Mouse (Mus musculus): ENCODE results near the gene Higd1b. TPM values are rescaled to one million over a fixed set of nuclear protein-coding genes. Genes with fewer than 3 reads are reported as not detected.

Higd1b gene
- polyA plus RNA-seq, 1 experiment: not detected

- Histone ChIP-seq H3K79me2 (ENCODE audit: control insufficient read depth, insufficient read depth) (no peaks in the 10 kb centered on the region), H3K4me3 (ENCODE audit: insufficient read depth, poor library complexity, severe bottlenecking) (no peak overlapping the region), H3K79me3 (ENCODE audit: low read depth) (no peaks in the 10 kb centered on the region), H3K27me3 (ENCODE audit: control insufficient read depth, insufficient read depth, insufficient read length) (no peaks in the 10 kb centered on the region), H3K36me3 (ENCODE audit: control insufficient read depth, insufficient read depth) (no peaks in the 10 kb centered on the region), H3ac (ENCODE audit: control insufficient read depth, insufficient read length, low read depth) (no peak overlapping the region)
- no peak for TF ChIP-seq MYOG (IDR thresholded peaks at IDR 0.05; ENCODE audit: control insufficient read depth, extremely low read depth, insufficient read length)
- no peak for TF ChIP-seq MYOD1 (IDR thresholded peaks at IDR 0.05; ENCODE audit: control insufficient read depth, insufficient read length, low read depth)
- TF ChIP-seq MAX (IDR thresholded peaks at IDR 0.05): no peak
- TF ChIP-seq CTCF (IDR thresholded peaks at IDR 0.05; ENCODE audit: control insufficient read depth, insufficient read depth, insufficient read length): no peak
- TF ChIP-seq FOSL1 (IDR thresholded peaks at IDR 0.05; ENCODE audit: insufficient read depth, low read length, poor library complexity, severe bottlenecking): no peak
- TF ChIP-seq CEBPB (IDR thresholded peaks at IDR 0.05; ENCODE audit: low read depth): no peak
- no peak for TF ChIP-seq USF1 (IDR thresholded peaks at IDR 0.05; ENCODE audit: low read depth)
Measured at GRCm38 (mm10) chr11:102830276-102830675, 5.4 kb upstream of the Higd1b start.

DNA sequence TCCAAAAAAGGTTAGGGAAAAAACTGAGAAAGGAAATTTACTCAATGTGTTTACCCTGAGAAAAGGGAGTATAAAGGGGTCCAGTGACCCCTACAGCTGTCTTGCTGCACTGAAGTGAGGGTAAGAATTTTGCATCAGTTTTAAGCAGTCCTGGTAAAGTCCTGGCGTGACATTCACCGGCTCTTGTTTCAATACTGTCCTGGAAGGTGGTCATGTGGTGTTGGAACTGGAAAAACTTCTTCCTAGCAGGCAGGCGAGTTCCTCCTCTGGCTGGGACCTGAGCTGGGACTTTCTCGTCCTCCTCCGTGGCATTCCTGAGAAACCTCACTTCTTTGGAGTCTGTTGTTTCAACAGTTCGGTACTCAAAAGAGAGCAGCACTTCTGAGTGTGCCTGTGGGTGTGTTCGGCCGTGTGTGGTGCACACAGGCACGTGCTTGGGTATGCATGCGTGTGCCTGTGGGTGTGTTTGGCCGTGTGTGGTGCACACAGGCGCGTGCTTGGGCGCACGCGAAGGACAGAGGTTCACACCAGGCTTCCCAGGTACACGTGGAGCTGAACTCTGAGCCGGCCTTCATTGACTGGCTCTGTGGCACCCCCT is 2.9 kb upstream of the Higd1b start:
- Histone ChIP-seq H3ac (ENCODE audit: control insufficient read depth, insufficient read length, low read depth) (no peak overlapping the region), H3K4me3 (ENCODE audit: insufficient read depth, poor library complexity, severe bottlenecking) (no peak overlapping the region), H3K36me3 (ENCODE audit: control insufficient read depth, insufficient read depth) (peaks cover 18% of the 10 kb centered on the region), H3K27me3 (ENCODE audit: control insufficient read depth, insufficient read depth, insufficient read length) (no peaks in the 10 kb centered on the region), H3K79me3 (ENCODE audit: low read depth) (no peaks in the 10 kb centered on the region), H3K79me2 (ENCODE audit: control insufficient read depth, insufficient read depth) (no peaks in the 10 kb centered on the region)
- no peak for TF ChIP-seq FOSL1 (IDR thresholded peaks at IDR 0.05; ENCODE audit: insufficient read depth, low read length, poor library complexity, severe bottlenecking)
- no peak for TF ChIP-seq MAX (IDR thresholded peaks at IDR 0.05)
- TF ChIP-seq USF1 (IDR thresholded peaks at IDR 0.05; ENCODE audit: low read depth): no peak
- no peak for TF ChIP-seq MYOG (IDR thresholded peaks at IDR 0.05; ENCODE audit: control insufficient read depth, extremely low read depth, insufficient read length)
- TF ChIP-seq MYOD1 (IDR thresholded peaks at IDR 0.05; ENCODE audit: control insufficient read depth, insufficient read length, low read depth): no peak
- no peak for TF ChIP-seq CEBPB (IDR thresholded peaks at IDR 0.05; ENCODE audit: low read depth)

DNA sequence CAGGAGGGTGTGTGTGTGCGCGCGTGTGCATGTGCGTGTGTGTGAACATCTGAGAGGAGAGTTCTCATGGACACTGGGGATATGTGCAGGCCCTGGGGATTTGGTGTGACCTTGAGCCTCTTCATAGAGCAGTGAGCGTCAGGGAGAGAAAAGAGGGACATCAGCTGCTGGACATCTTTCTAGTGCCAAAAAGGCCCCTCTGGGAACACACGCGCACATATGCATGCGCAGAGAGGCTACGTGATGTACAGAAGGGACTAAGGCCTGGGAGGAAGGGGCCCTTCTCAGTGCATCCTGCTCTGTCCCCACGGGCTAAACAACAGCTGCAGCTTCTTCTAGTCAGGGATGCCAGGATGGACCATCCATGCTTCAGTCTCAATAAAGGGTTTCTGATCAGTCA is 1.4 kb upstream of the Higd1b start:
- TF ChIP-seq CTCF (IDR thresholded peaks at IDR 0.05; ENCODE audit: control insufficient read depth, insufficient read depth, insufficient read length): no peak
- no peak for TF ChIP-seq MYOD1 (IDR thresholded peaks at IDR 0.05; ENCODE audit: control insufficient read depth, insufficient read length, low read depth)
- Histone ChIP-seq H3ac (ENCODE audit: control insufficient read depth, insufficient read length, low read depth) (no peak overlapping the region), H3K79me2 (ENCODE audit: control insufficient read depth, insufficient read depth) (no peaks in the 10 kb centered on the region), H3K27me3 (ENCODE audit: control insufficient read depth, insufficient read depth, insufficient read length) (no peaks in the 10 kb centered on the region), H3K79me3 (ENCODE audit: low read depth) (no peaks in the 10 kb centered on the region), H3K36me3 (ENCODE audit: control insufficient read depth, insufficient read depth) (peaks cover 32% of the 10 kb centered on the region), H3K4me3 (ENCODE audit: insufficient read depth, poor library complexity, severe bottlenecking) (no peak overlapping the region)

DNA sequence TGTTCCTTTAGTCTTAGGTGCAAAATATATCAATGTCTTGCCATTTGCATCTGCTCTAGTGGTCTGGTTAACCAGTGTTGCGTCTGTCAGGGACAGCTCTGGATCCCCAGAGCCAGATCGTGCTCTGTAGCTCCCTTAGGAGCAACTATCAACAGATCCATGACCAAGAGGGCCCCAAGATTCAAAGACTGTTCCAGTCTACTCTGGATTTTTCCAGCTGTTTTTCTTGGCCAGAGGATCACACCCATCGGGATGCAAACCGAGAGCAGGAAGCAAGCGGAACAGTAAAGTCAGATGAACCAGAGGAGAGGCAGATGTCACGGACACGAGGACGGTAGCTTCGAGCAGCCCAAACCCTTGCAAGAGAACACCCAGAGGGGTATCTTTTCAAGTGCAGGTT is 497 bp downstream of the Higd1b start:
- H3K36me3 ChIP-seq (ENCODE audit: control insufficient read depth, insufficient read depth): peaks cover 50% of the 10 kb centered on the region
- no peak for TF ChIP-seq CTCF (IDR thresholded peaks at IDR 0.05; ENCODE audit: control insufficient read depth, insufficient read depth, insufficient read length)
- no peak for TF ChIP-seq FOSL1 (IDR thresholded peaks at IDR 0.05; ENCODE audit: insufficient read depth, low read length, poor library complexity, severe bottlenecking)
- no peak for TF ChIP-seq MYOG (IDR thresholded peaks at IDR 0.05; ENCODE audit: control insufficient read depth, extremely low read depth, insufficient read length)
- TF ChIP-seq MYOD1 (IDR thresholded peaks at IDR 0.05; ENCODE audit: control insufficient read depth, insufficient read length, low read depth): no peak
- TF ChIP-seq CEBPB (IDR thresholded peaks at IDR 0.05; ENCODE audit: low read depth): no peak
- no peak for TF ChIP-seq MAX (IDR thresholded peaks at IDR 0.05)
- no peak for TF ChIP-seq USF1 (IDR thresholded peaks at IDR 0.05; ENCODE audit: low read depth)

GRCm38 (mm10) chr11:102837385-102837784 is 1.7 kb downstream of the Higd1b start:
- Histone ChIP-seq H3K27me3 (ENCODE audit: control insufficient read depth, insufficient read depth, insufficient read length) (no peaks in the 10 kb centered on the region), H3K4me3 (ENCODE audit: insufficient read depth, poor library complexity, severe bottlenecking) (no peak overlapping the region), H3K79me3 (ENCODE audit: low read depth) (no peaks in the 10 kb centered on the region), H3K36me3 (ENCODE audit: control insufficient read depth, insufficient read depth) (peaks cover 61% of the 10 kb centered on the region), H3ac (ENCODE audit: control insufficient read depth, insufficient read length, low read depth) (no peak overlapping the region), H3K79me2 (ENCODE audit: control insufficient read depth, insufficient read depth) (no peaks in the 10 kb centered on the region)
- no peak for TF ChIP-seq MYOG (IDR thresholded peaks at IDR 0.05; ENCODE audit: control insufficient read depth, extremely low read depth, insufficient read length)
- no peak for TF ChIP-seq MYOD1 (IDR thresholded peaks at IDR 0.05; ENCODE audit: control insufficient read depth, insufficient read length, low read depth)
- TF ChIP-seq USF1 (IDR thresholded peaks at IDR 0.05; ENCODE audit: low read depth): no peak
- TF ChIP-seq FOSL1 (IDR thresholded peaks at IDR 0.05; ENCODE audit: insufficient read depth, low read length, poor library complexity, severe bottlenecking): no peak
- TF ChIP-seq CTCF (IDR thresholded peaks at IDR 0.05; ENCODE audit: control insufficient read depth, insufficient read depth, insufficient read length): no peak
- TF ChIP-seq MAX (IDR thresholded peaks at IDR 0.05): no peak
- TF ChIP-seq CEBPB (IDR thresholded peaks at IDR 0.05; ENCODE audit: low read depth): no peak

More for the DNA sequence above, 497 bp downstream of the Higd1b start:
- Histone ChIP-seq H3ac (ENCODE audit: control insufficient read depth, insufficient read length, low read depth) (no peak overlapping the region), H3K79me3 (ENCODE audit: low read depth) (no peaks in the 10 kb centered on the region), H3K79me2 (ENCODE audit: control insufficient read depth, insufficient read depth) (no peaks in the 10 kb centered on the region), H3K27me3 (ENCODE audit: control insufficient read depth, insufficient read depth, insufficient read length) (no peaks in the 10 kb centered on the region), H3K4me3 (ENCODE audit: insufficient read depth, poor library complexity, severe bottlenecking) (no peak overlapping the region)

- no peak for TF ChIP-seq FOSL1 (IDR thresholded peaks at IDR 0.05; ENCODE audit: insufficient read depth, low read length, poor library complexity, severe bottlenecking)
- no peak for TF ChIP-seq CEBPB (IDR thresholded peaks at IDR 0.05; ENCODE audit: low read depth)
- TF ChIP-seq MYOG (IDR thresholded peaks at IDR 0.05; ENCODE audit: control insufficient read depth, extremely low read depth, insufficient read length): no peak
- TF ChIP-seq MAX (IDR thresholded peaks at IDR 0.05): no peak
- TF ChIP-seq MYOD1 (IDR thresholded peaks at IDR 0.05; ENCODE audit: control insufficient read depth, insufficient read length, low read depth): no peak
- no peak for TF ChIP-seq CTCF (IDR thresholded peaks at IDR 0.05; ENCODE audit: control insufficient read depth, insufficient read depth, insufficient read length)
- TF ChIP-seq USF1 (IDR thresholded peaks at IDR 0.05; ENCODE audit: low read depth): no peak
- H3K79me2 ChIP-seq (ENCODE audit: control insufficient read depth, insufficient read depth): no peaks in the 10 kb centered on the region
- H3K27me3 ChIP-seq (ENCODE audit: control insufficient read depth, insufficient read depth, insufficient read length): no peaks in the 10 kb centered on the region
- no peaks in the 10 kb centered on the region for H3K79me3 ChIP-seq (ENCODE audit: low read depth)
- H3K4me3 ChIP-seq (ENCODE audit: insufficient read depth, poor library complexity, severe bottlenecking): no peak overlapping the region
- H3K36me3 ChIP-seq (ENCODE audit: control insufficient read depth, insufficient read depth): peaks cover 67% of the 10 kb centered on the region
- H3ac ChIP-seq (ENCODE audit: control insufficient read depth, insufficient read length, low read depth): no peak overlapping the region
Measured at GRCm38 (mm10) chr11:102838126-102838525, 2.5 kb downstream of the Higd1b start.

Measured in C2C12 (cell line).